Mouse (Mus musculus) spleen, adult 2 months (tissue): Measurements from ENCODE around the gene Ccdc85a. TPM values are rescaled to one million over a fixed set of nuclear protein-coding genes. Genes with fewer than 3 reads are reported as not detected.

Experiments
- DNase-seq, 2 experiments: peaks; one replicate each; pipeline versions ENCODE4 v3.0.0 to v3.0.0-alpha.2; 2012 to 2021; ENCODE audit warnings: low spot score in 2 of 2, low read depth in 1 of 2
- H3K27ac ChIP-seq: fragments of 200-500 bp; 2 replicates; pipeline ENCODE4 v1.5.1; 2012; ENCODE audit warnings: low read length, inconsistent platforms; ENCODE audit not compliant: insufficient read depth
- H3K27me3 ChIP-seq: fragments of 200-500 bp; 2 replicates; pipeline ENCODE4 v1.6.1; 2012; ENCODE audit warnings: mild to moderate bottlenecking, moderate library complexity, low read length, inconsistent platforms; ENCODE audit not compliant: control insufficient read depth, insufficient read depth
- H3K36me3 ChIP-seq: fragments of 200-500 bp; 2 replicates; pipeline ENCODE4 v1.6.1; 2012; ENCODE audit warnings: mild to moderate bottlenecking, low read length, inconsistent platforms; ENCODE audit not compliant: control insufficient read depth, insufficient read depth
- H3K4me1 ChIP-seq: fragments of 200-500 bp; 2 replicates; pipeline ENCODE4 v1.6.1; 2011; ENCODE audit warnings: inconsistent platforms; ENCODE audit not compliant: control insufficient read depth, insufficient read depth, insufficient read length
- H3K4me3 ChIP-seq: fragments of 200-500 bp; 2 replicates; pipeline ENCODE4 v1.5.1; 2011; ENCODE audit warnings: mild to moderate bottlenecking, inconsistent platforms; ENCODE audit not compliant: insufficient read depth, insufficient read length; ENCODE audit errors: extremely low read depth
- CTCF ChIP-seq: fragments of 200-500 bp; IDR thresholded peaks from 2 replicates; pipeline ENCODE4 v1.5.1; 2011; ENCODE audit warnings: mild to moderate bottlenecking, inconsistent platforms; ENCODE audit not compliant: insufficient read depth, insufficient read length, insufficient replicate concordance; ENCODE audit errors: extremely low read depth
- POLR2A ChIP-seq: fragments of 200-500 bp; IDR thresholded peaks from 2 replicates; pipeline ENCODE4 v1.6.1; 2011; ENCODE audit warnings: low read depth, low read length, inconsistent platforms
- WGBS: fragments of 180-500 bp; shearing (Covaris S2); methylation state at CpG from one replicate; pipeline ENCODE4 v1.1.7; 2018; 5-methylcytosine and 5-hydroxymethylcytosine counted together
- polyA plus RNA-seq: library from polyadenylated mRNA; depleted of rRNA; stranded (reverse); fragments of >200 nt; gene quantifications from 2 replicates; pipeline ENCODE4 v1.2.3, GENCODE M21; 2012

Ccdc85a gene
- polyA plus RNA-seq, 1 experiment: 0.06 TPM

DNA sequence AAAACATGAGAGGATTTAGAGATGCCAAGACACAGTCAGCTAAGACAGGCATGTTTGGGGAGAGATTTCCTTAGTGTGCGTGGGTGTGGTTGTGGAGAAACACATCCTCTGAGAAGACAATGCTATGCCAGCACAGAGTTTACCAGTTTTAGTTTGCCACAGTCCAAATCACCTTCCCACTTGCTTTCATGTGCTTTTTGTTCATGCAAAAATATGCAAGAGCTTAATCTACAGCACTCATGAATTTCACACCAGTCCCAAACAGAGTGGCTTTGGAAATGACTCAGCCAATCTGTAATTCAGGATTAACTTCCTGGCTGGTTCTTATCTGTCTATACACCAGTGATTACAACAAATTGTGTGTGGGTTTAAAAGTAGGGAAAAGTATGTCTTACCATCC lies 11.7 kb downstream of the Ccdc85a start:
- no peak for TF ChIP-seq CTCF
- no peak for TF ChIP-seq POLR2A
- no peak overlapping the region for H3K27ac ChIP-seq
- no peak overlapping the region for H3K4me3 ChIP-seq
- no peak for DNase-seq
- 84% methylated on average over 1 of the region's 1 CpGs for WGBS
- H3K36me3 ChIP-seq: no peaks in the 10 kb centered on the region
- no peaks in the 10 kb centered on the region for H3K4me1 ChIP-seq
- no peaks in the 10 kb centered on the region for H3K27me3 ChIP-seq

DNA sequence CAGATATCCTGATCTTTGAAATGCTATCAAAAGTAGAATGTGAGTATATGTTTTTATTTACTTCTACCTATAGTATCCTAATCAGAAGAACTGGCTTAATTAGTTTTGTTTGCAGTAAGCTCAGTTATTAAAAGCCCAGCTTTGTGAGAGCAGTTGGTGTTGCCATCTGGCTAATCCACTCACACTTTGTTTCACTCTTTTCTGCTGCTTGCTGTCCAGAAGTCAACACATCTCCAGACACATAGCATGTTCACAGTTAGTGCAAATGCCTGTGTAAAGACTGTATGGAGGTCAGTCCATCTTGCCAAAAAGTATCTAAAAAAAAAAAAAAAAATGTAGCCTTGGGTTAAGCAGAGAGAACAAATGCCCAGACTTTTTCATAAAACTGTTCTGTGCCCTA lies 27.7 kb downstream of the Ccdc85a start:
- Histone ChIP-seq H3K27me3 (no peaks in the 10 kb centered on the region), H3K4me3 (no peak overlapping the region), H3K4me1 (no peaks in the 10 kb centered on the region), H3K36me3 (no peaks in the 10 kb centered on the region), H3K27ac (no peak overlapping the region)
- DNase-seq: no peak
- TF ChIP-seq CTCF: no peak
- no peak for TF ChIP-seq POLR2A

DNA sequence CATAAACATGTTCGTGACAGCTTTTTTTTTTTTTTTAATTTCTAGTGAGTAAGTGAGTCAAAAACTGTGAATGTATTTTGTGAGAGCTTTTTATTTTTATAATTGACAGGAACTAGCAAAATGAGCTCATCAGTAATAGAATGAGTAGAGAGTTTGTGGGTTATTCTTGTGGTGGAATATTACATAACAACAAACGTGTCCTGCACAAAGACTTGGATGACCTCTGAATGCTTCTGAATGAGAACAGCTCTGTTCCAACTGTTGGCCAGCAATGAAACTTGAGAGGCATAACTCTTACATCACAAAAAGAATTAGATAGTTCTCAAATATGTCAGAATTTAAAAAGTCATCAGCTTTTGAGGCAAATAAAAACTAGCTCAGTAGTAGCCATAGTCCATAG lies 40.7 kb downstream of the Ccdc85a start:
- H3K4me1 ChIP-seq: no peaks in the 10 kb centered on the region
- no peak for TF ChIP-seq CTCF
- TF ChIP-seq POLR2A: no peak
- 87% methylated on average over 2 of the region's 2 CpGs for WGBS
- H3K27ac ChIP-seq: no peak overlapping the region
- no peaks in the 10 kb centered on the region for H3K27me3 ChIP-seq
- H3K36me3 ChIP-seq: no peaks in the 10 kb centered on the region
- H3K4me3 ChIP-seq: no peak overlapping the region
- no peak for DNase-seq

DNA sequence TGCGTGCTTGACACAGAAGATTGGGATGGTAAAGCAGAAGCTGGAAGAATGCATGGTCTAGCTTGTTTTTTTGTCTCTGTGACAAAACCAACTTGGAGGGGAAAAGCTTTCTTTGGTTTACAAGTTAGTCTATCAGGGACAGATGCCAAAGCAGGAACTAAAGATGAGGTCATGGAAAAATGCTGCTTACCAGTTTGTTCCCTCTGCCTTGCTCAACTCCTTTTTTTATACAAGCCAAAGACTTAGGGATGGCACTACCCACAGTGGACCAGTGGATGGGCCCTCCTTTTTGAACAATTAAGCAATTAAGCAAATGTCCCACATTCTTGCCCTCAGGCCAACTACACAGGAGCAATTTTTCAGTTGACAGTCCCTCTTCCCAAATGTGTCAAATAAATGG lies 42.8 kb downstream of the Ccdc85a start:
- Histone ChIP-seq H3K4me3 (no peak overlapping the region), H3K27ac (no peak overlapping the region), H3K27me3 (no peaks in the 10 kb centered on the region), H3K36me3 (no peaks in the 10 kb centered on the region), H3K4me1 (no peaks in the 10 kb centered on the region)
- WGBS: 85% methylated on average over 1 of the region's 1 CpGs
- DNase-seq: no peak
- no peak for TF ChIP-seq POLR2A
- TF ChIP-seq CTCF: no peak

DNA sequence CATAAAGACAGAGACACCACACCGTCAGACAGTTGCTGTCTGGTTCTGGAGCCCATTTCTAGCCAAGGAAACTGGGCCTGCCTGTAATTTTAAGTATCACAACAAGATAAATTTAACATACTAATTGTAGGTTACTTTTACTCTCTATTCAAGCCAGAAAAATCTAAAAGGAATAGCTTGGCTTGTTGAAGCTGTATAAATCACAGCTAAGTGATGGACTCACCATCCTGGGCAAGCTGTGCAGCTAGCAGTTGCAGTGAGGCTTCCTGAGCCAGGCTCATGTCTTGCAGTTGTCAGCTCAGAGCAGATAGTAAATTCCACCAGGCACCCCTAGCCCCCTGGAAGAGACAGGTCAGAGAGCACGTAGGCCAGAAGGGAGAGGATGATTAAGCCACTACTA lies 50.8 kb downstream of the Ccdc85a start:
- no peak for DNase-seq
- no peak overlapping the region for H3K27ac ChIP-seq
- no peaks in the 10 kb centered on the region for H3K4me1 ChIP-seq
- WGBS: 87% methylated on average over 2 of the region's 2 CpGs
- H3K27me3 ChIP-seq: no peaks in the 10 kb centered on the region
- H3K36me3 ChIP-seq: no peaks in the 10 kb centered on the region
- TF ChIP-seq CTCF: no peak
- TF ChIP-seq POLR2A: no peak
- no peak overlapping the region for H3K4me3 ChIP-seq

DNA sequence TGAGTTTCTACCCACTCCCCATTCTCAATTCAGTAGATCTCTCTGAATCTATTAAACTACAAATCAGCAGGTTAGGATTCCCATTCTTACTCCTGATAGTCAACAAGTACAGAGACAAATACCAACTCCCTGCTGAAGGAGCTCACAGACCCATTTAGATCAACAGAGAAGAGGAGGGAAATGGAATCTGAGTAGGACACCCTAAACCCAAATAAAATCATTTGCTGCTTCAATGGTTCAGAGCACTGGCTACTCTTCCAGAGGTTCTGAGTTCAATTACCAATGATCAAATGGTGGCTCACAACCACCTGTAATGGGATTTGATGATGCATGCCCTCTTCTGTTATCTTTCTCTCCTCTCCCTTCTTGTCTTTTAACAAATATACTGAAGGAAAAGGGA lies 82.9 kb downstream of the Ccdc85a start:
- H3K4me1 ChIP-seq: no peaks in the 10 kb centered on the region
- DNase-seq: no peak
- no peak for TF ChIP-seq CTCF
- no peak for TF ChIP-seq POLR2A
- H3K27ac ChIP-seq: no peak overlapping the region
- no peaks in the 10 kb centered on the region for H3K36me3 ChIP-seq
- H3K27me3 ChIP-seq: no peaks in the 10 kb centered on the region
- H3K4me3 ChIP-seq: no peak overlapping the region

DNA sequence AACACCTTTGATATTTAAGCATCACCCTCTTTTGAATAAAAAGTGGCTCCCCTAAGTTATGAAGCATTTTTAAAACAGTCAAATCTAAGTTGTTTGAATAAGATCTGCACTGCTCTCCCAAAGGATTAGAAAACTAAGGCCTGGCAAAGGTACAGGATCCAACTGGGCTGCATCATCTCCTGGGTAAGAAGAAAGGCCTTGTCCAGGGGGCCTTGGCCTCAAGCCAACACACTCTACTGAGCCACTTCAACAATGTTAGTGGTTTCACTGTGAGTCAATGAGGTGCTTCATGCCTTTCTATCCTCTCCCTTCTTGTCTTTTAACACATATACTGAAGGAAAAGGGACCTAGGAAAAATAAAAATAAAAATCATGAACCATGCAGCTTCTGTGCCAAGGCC lies 87.1 kb downstream of the Ccdc85a start:
- Histone ChIP-seq H3K4me3 (no peak overlapping the region), H3K27me3 (no peaks in the 10 kb centered on the region), H3K27ac (no peak overlapping the region), H3K36me3 (no peaks in the 10 kb centered on the region), H3K4me1 (no peaks in the 10 kb centered on the region)
- TF ChIP-seq POLR2A: no peak
- TF ChIP-seq CTCF: no peak
- no peak for DNase-seq

DNA sequence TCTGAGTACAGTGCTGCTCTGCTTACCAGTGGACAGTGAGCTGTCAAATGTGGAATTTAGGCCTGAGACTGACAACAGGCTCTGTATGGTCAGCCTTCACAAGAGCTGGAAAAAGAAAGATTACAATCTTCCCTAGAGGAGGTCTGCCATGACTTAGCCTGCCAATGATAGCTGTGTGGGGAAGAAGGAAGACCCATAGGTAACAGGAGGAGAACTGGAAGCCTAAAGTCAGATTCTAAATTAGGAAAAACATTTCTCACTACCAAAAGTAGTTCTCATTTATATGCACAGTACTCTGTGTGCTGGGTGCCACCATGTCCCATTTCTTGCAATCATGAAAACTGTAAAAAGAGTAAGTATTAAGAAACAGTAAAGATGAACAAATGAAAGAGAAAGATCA lies 90.8 kb downstream of the Ccdc85a start:
- TF ChIP-seq POLR2A (no peak), CTCF (no peak)
- Histone ChIP-seq H3K36me3 (no peaks in the 10 kb centered on the region), H3K4me3 (no peak overlapping the region), H3K4me1 (no peaks in the 10 kb centered on the region), H3K27me3 (no peaks in the 10 kb centered on the region), H3K27ac (no peak overlapping the region)
- DNase-seq: no peak
